Mouse (Mus musculus): ENCODE results near the gene Naglu. TPM values are rescaled to one million over a fixed set of nuclear protein-coding genes. Genes with fewer than 3 reads are reported as not detected.
A peak's percentile ranks its signal among the peaks of the same experiment; 100 is the strongest.
"Not testable (repeated sequence)": the region's sequence is repeated elsewhere in the genome, so short reads cannot be mapped to it uniquely, and the experiment has no call there.

The Naglu gene
- polyA plus RNA-seq, 1 experiment from 2014 or later: 16.6 TPM

GRCm38 (mm10) chr11:101110708-101111107, 40.9 kb downstream of the Naglu start:
- H3K9me3 ChIP-seq (replicated peaks): no peaks in the 10 kb centered on the region
- H3K9ac ChIP-seq: no peak overlapping the region
- no peak for ATAC-seq (ENCODE audit: insufficient number of reproducible peaks, low FRiP score, low TSS enrichment, low read depth)
- H3K4me3 ChIP-seq (replicated peaks): no peak overlapping the region
- no peak overlapping the region for H3K4me2 ChIP-seq (replicated peaks)
- no peaks in the 10 kb centered on the region for H3K27me3 ChIP-seq
- H3K4me1 ChIP-seq: 0 out of 2 replicates have a peak, but pooled peaks cover 7% of the 10 kb centered on the region
- WGBS: 64% methylated on average over 5 of the region's 5 CpGs
- no peak overlapping the region for H3K27ac ChIP-seq (replicated peaks)
- H3K36me3 ChIP-seq: 0 out of 2 replicates have a peak, but pooled peaks cover 7% of the 10 kb centered on the region

DNA sequence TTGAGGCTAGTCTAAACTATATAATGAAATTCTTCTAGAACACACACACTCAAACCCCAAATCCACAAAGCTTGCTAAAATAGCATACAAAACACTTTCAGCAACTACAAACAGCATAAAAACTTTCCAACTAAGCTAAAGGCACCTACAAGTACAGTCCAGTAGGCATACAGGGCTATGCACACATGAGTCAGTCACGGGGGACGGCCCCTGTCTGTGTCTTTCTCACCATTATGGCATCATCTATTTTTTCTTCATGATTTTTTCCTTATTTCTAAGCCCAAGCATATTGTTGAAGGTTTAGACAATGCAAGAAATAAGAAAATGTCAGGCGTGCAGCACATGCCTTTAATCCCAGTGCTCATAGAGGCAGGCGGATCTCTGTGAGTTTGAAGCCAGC, 41.4 kb downstream of the Naglu start:
- H3K36me3 ChIP-seq: 0 out of 2 replicates have a peak, but pooled peaks cover 5% of the 10 kb centered on the region
- no peak overlapping the region for H3K9ac ChIP-seq
- no peaks in the 10 kb centered on the region for H3K27me3 ChIP-seq
- 86% methylated on average over 4 of the region's 4 CpGs for WGBS
- H3K4me2 ChIP-seq (replicated peaks): no peak overlapping the region
- ATAC-seq (ENCODE audit: insufficient number of reproducible peaks, low FRiP score, low TSS enrichment, low read depth): no peak
- H3K27ac ChIP-seq (replicated peaks): no peak overlapping the region
- H3K9me3 ChIP-seq (replicated peaks): no peaks in the 10 kb centered on the region
- H3K4me3 ChIP-seq (replicated peaks): no peak overlapping the region
- 0 out of 2 replicates have a peak, but pooled peaks cover 12% of the 10 kb centered on the region for H3K4me1 ChIP-seq

DNA sequence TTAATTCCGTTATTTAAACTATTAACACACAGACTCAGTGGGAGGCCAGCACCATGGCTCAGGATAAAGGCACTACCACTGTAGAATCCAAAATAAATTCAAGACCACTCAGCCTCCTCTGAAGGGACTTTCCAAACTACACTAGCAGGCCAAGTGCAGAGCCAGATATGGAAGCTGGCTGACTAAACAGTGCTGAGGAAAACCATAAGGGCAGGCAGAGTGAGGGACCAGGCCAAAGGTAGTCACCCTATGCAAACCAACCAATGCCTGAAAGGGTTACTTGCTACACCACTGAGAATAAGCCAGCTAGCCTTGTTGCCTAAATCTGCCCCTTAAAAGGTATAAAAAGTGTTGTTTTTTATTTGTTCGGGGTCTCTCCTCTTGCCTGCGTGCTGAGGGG, 42.4 kb downstream of the Naglu start:
- Histone ChIP-seq H3K27ac (replicated peaks) (no peak overlapping the region), H3K4me3 (replicated peaks) (no peak overlapping the region), H3K4me2 (replicated peaks) (no peak overlapping the region), H3K4me1 (0 out of 2 replicates have a peak, but pooled peaks cover 17% of the 10 kb centered on the region), H3K9me3 (replicated peaks) (no peaks in the 10 kb centered on the region), H3K27me3 (no peaks in the 10 kb centered on the region), H3K9ac (no peak overlapping the region), H3K36me3 (0 out of 2 replicates have a peak, but pooled peaks cover 5% of the 10 kb centered on the region)
- WGBS: 85% methylated on average over 3 of the region's 3 CpGs
- no peak for ATAC-seq (ENCODE audit: insufficient number of reproducible peaks, low FRiP score, low TSS enrichment, low read depth)

DNA sequence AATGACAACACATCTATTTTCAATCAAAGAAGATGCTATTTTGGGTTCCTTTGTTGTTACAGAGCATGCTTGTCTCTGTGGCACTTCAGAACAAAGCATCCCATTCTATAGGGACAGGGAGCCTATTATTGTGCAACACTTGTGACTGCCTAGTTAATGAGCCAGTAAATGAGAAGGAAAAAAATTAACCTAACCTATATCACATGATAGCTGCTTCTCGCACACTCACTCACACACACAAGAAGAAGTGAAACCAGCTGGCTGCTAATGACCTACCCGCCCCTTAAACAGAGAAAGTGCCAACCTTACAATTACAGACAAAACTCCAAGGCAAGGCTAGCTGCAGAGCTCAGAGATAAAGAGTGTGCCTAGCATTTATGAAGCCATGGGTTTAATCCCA, 45.8 kb downstream of the Naglu start:
- Histone ChIP-seq H3K9me3 (replicated peaks) (no peaks in the 10 kb centered on the region), H3K4me2 (replicated peaks) (no peak overlapping the region), H3K27ac (replicated peaks) (peak overlapping the region; percentile 58), H3K4me1 (peaks cover 33% of the 10 kb centered on the region), H3K9ac (no peak overlapping the region), H3K4me3 (replicated peaks) (no peak overlapping the region), H3K27me3 (no peaks in the 10 kb centered on the region), H3K36me3 (0 out of 2 replicates have a peak, but pooled peaks cover 5% of the 10 kb centered on the region)
- no peak for ATAC-seq (ENCODE audit: insufficient number of reproducible peaks, low FRiP score, low TSS enrichment, low read depth)
- WGBS: 65% methylated on average over 2 of the region's 2 CpGs

DNA sequence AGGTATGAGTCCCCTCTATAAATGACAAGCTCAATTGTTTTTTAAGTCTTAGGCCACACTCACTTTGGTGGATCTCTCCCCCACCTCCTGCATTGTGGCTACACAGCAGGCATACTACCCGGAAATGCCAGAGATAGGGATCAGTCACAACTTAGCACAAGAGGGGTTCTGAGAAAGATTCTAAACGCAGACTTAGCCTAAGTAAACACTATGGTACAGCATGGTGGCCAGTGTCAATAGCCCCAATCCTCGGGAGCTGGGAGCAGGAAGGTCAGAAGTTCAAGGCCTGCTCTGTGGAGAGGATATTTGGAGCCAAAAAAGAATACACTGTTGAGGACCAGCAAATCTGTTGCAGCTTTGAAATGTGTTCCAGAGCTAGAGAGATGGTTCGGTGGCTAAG, 48.3 kb downstream of the Naglu start:
- H3K4me2 ChIP-seq (replicated peaks): peak overlapping the region; percentile 82
- peak overlapping the region; percentile 99 for H3K4me3 ChIP-seq (replicated peaks)
- peak overlapping the region; percentile 34; the same call in 1 of the 2 replicates for H3K27ac ChIP-seq (replicated peaks)
- H3K9ac ChIP-seq: peak overlapping the region; percentile 96
- H3K4me1 ChIP-seq: peaks cover 40% of the 10 kb centered on the region
- H3K36me3 ChIP-seq: peaks cover 16% of the 10 kb centered on the region
- 35% methylated on average over 4 of the region's 4 CpGs for WGBS
- no peaks in the 10 kb centered on the region for H3K27me3 ChIP-seq
- no peak for ATAC-seq (ENCODE audit: insufficient number of reproducible peaks, low FRiP score, low TSS enrichment, low read depth)
- H3K9me3 ChIP-seq (replicated peaks): no peaks in the 10 kb centered on the region

DNA sequence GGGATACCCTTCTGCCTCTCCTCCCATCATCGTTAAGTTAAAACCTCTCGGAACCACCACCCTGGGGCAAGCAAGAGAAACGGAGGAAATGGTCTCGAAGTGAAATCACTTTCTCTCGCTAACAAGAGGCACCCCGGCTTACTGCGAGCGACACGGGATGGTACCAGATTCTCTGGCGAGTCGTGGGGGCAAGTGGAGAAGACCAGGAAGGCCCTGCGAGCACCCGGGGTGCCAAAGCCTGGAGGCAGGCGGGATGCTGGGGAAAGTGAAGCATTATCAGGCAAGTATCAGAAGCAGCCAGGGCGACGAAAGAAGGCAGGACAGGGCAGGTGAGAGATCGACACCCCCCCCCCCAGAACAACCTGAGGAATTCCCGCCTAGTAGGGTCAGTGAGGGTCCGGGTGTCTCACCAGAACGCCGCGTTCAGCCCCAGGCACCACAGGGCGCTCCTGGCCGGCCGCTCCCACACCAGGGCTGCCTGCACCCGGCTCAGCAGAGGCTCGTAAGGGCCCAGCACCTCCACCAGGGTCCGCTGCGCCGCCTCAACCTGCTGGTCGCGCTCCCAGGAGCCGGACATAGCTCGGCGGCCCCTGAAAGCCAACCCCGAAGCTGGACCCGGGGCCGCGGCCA, 49.4 kb downstream of the Naglu start:
- H3K27ac ChIP-seq (replicated peaks): peak overlapping the region; percentile 93
- H3K9me3 ChIP-seq (replicated peaks): no peaks in the 10 kb centered on the region
- peak overlapping the region; percentile 82 for H3K4me2 ChIP-seq (replicated peaks)
- H3K4me1 ChIP-seq: peaks cover 40% of the 10 kb centered on the region
- peak; percentile 80 for ATAC-seq (ENCODE audit: insufficient number of reproducible peaks, low FRiP score, low TSS enrichment, low read depth)
- peak overlapping the region; percentile 99 for H3K4me3 ChIP-seq (replicated peaks)
- peak overlapping the region; percentile 96 for H3K9ac ChIP-seq
- under 1% methylated on average over 39 of the region's 39 CpGs for WGBS
- H3K27me3 ChIP-seq: no peaks in the 10 kb centered on the region
- H3K36me3 ChIP-seq: peaks cover 24% of the 10 kb centered on the region

DNA sequence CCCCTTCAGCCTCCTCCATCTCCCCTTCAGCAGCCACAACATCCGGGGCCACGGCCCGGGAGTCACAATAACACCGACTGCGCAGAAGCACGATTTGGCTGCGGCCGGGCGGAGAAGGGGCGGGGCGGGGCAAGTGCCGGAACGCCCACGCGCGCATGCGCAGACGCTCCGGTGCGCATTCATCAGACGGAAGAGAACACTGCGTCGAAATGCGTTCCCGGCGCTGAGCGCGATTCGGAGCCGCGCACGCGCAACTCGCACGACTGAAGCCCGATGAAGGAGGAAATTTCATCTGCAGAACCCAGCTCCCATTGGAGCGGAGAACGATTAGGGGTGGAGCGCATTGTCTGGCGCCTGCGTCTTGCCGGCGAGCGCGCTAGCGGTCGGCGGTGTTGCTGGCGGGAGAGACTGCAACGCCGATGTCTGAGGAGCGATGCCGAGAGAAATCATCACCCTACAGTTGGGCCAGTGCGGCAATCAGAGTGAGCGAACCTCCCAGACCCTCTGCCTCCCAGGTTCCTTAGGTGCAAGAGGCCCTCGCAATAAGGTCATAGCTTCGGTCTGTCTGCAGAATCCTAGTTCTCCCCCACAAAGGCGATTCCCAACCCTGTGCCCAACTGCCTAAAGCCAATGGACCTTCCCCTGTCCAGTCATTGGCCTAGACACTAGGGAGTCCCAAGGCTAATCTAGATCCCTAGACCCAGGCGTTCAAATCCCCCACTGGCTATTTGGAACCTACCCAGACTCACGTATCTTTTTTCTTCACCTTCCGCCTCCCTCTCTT, 50.1 kb downstream of the Naglu start, which contains the start of the genes Retreg3 and Tubg1:
TSS of gene Retreg3 (minus strand) at position 133 of the 784 bp plus-strand sequence.
TSS of gene Tubg1 (plus strand) at position 178 of the 784 bp plus-strand sequence.
- Histone ChIP-seq H3K36me3 (peaks cover 27% of the 10 kb centered on the region), H3K27me3 (no peaks in the 10 kb centered on the region), H3K9ac (peak within 1 kb of the TSS; percentile 96), H3K4me1 (peaks cover 36% of the 10 kb centered on the region), H3K9me3 (replicated peaks) (no peaks in the 10 kb centered on the region), H3K4me3 (replicated peaks) (peak within 1 kb of the TSS; percentile 99), H3K27ac (replicated peaks) (peak within 1 kb of the TSS; percentile 93), H3K4me2 (replicated peaks) (peak within 1 kb of the TSS; percentile 82)
- WGBS: under 1% methylated on average over 61 of the region's 61 CpGs
- ATAC-seq (ENCODE audit: insufficient number of reproducible peaks, low FRiP score, low TSS enrichment, low read depth): peak; percentile 94

DNA sequence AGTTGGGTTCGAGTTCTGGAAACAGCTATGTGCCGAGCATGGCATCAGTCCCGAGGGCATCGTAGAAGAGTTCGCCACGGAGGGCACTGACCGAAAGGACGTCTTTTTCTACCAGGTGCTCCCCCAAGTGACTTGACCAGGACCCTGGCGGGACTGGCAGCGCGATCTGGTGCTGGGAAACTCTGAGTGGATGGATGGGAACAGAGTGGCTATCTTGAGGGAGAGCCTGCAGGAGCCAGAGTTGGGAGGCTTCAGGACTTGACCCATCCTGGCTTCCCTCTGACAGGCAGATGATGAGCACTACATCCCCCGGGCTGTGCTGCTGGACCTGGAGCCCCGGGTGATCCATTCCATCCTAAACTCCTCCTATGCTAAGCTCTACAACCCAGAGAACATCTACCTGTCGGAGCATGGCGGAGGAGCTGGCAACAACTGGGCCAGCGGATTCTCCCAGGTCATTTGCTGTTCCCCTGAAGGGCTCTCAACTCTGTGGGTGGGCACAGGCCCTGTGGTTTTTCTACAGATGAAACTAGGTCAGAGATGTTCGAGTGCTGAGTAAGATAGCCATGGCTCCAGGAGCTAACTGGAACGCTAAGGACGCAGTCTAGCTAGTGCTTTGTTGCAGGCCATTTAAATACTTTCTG, 50.9 kb downstream of the Naglu start:
- Histone ChIP-seq H3K27me3 (no peaks in the 10 kb centered on the region), H3K9me3 (replicated peaks) (no peaks in the 10 kb centered on the region), H3K27ac (replicated peaks) (peak overlapping the region; percentile 93), H3K36me3 (peaks cover 34% of the 10 kb centered on the region), H3K4me2 (replicated peaks) (peak overlapping the region; percentile 82), H3K4me3 (replicated peaks) (peak overlapping the region; percentile 99), H3K9ac (peak overlapping the region; percentile 63), H3K4me1 (peaks cover 33% of the 10 kb centered on the region)
- ATAC-seq (ENCODE audit: insufficient number of reproducible peaks, low FRiP score, low TSS enrichment, low read depth): no peak
- WGBS: 18% methylated on average over 19 of the region's 19 CpGs

DNA sequence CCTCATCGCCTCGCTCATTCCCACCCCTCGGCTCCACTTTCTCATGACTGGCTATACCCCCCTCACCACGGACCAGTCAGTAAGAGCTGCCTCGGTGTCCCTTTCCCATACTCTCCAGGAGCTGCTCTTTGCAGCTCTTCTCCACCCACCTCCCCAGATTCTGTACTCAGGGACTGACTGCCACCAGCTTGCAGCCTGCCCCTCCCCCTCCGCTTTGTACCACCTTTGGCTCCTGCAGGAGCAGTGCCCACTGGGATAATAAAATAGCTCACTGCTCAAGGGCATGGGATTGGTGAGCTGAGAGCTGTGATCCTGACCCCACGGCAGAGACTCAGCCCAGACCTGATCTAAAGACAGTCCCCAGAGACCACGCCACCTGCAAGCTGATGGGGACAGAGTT, 54.7 kb downstream of the Naglu start:
- peaks cover 51% of the 10 kb centered on the region for H3K36me3 ChIP-seq
- not testable (repeated sequence) for H3K9me3 ChIP-seq (replicated peaks); H3K27me3 ChIP-seq; H3K27ac ChIP-seq (replicated peaks); H3K9ac ChIP-seq; H3K4me1 ChIP-seq; ATAC-seq (ENCODE audit: insufficient number of reproducible peaks, low FRiP score, low TSS enrichment, low read depth); H3K4me3 ChIP-seq (replicated peaks); H3K4me2 ChIP-seq (replicated peaks)
- WGBS: 92% methylated on average over 8 of the region's 8 CpGs

GRCm38 (mm10) chr11:101125008-101125407, 55.2 kb downstream of the Naglu start:
- H3K9ac ChIP-seq: not testable (repeated sequence)

DNA sequence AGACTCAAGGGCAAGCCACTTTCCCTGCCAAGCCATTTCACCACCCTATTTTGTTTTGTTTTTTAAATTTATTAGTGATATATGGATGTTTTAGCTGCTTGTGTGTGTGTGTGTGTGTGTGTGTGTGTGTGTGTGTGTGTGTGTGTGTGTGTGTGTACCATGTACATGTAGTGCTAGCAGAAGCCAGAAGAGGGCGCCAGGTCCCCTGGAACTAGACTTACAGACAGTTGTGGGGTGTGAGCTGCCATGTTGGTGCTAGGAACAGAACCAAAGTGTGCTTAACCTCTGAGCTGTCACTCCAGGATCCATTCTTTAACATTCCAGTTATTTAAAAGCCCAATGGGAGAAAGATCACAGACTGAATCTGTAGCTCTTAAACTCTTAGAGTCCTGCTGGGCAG, 57.3 kb downstream of the Naglu start:
- Histone ChIP-seq H3K27me3 (no peaks in the 10 kb centered on the region), H3K4me1 (no peaks in the 10 kb centered on the region), H3K4me2 (replicated peaks) (no peak overlapping the region), H3K9me3 (replicated peaks) (peaks cover 5% of the 10 kb centered on the region; the same call in 1 of the 2 replicates), H3K36me3 (peaks cover 48% of the 10 kb centered on the region), H3K9ac (no peak overlapping the region), H3K27ac (replicated peaks) (no peak overlapping the region), H3K4me3 (replicated peaks) (no peak overlapping the region)
- WGBS: 91% methylated on average over 1 of the region's 1 CpGs
- no peak for ATAC-seq (ENCODE audit: insufficient number of reproducible peaks, low FRiP score, low TSS enrichment, low read depth)

More at GRCm38 (mm10) chr11:101125008-101125407, 55.2 kb downstream of the Naglu start:
- 97% methylated on average over 9 of the region's 9 CpGs for WGBS
- peaks cover 51% of the 10 kb centered on the region for H3K36me3 ChIP-seq
- H3K4me3 ChIP-seq (replicated peaks); ATAC-seq (ENCODE audit: insufficient number of reproducible peaks, low FRiP score, low TSS enrichment, low read depth); H3K27me3 ChIP-seq; H3K9me3 ChIP-seq (replicated peaks); H3K4me1 ChIP-seq; H3K4me2 ChIP-seq (replicated peaks); H3K27ac ChIP-seq (replicated peaks): not testable (repeated sequence)

Data from embryonic facial prominence, embryonic 15.5 days (tissue).